9 mouse cellular contexts compared by ENCODE assay signal in genomic region chr19:44895245-44895644, GRCm38 (mm10). TPM values are rescaled to one million over a fixed set of nuclear protein-coding genes. Genes with fewer than 3 reads are reported as not detected.
DNase-seq lines count a peak whose midpoint lies in the region; ATAC-seq and TF ChIP-seq lines count a peak whose summit lies in the region.
"Had no signal": no experiment of that assay in that cellular context is flagged by ENCODE, and none has a peak within 500 bp of the region (broad histone marks: within the 10 kb centered on the region; RNA-seq: fewer than 3 reads in every experiment).

No protein-coding gene starts in this region.

- no peak; the same call in 1 of the 2 replicates for TF ChIP-seq POLR2A in small intestine, adult 2 months (IDR thresholded peaks at IDR 0.05; ENCODE audit: low read depth, low read length)

- TF ChIP-seq CTCF in small intestine, adult 2 months (IDR thresholded peaks at IDR 0.05; ENCODE audit: extremely low read depth, insufficient read length, insufficient replicate concordance, low read depth, low read length), result peak; percentile 89

- H3K36me3 ChIP-seq in heart, embryonic 11.5 days (ENCODE audit: control insufficient read depth, insufficient read depth, low read length), result no peaks in the 10 kb centered on the region
- no peaks in the 10 kb centered on the region for H3K36me3 ChIP-seq in embryonic facial prominence, embryonic 15.5 days
- no peaks in the 10 kb centered on the region for H3K36me3 ChIP-seq in small intestine, adult 2 months (ENCODE audit: control insufficient read depth, insufficient read depth, low read length)
- H3K36me3 ChIP-seq: liver, embryonic 15.5 days had no signal

- H3K9ac ChIP-seq in heart, embryonic 11.5 days (ENCODE audit: low read depth, low read length), result no peak overlapping the region
- no peak overlapping the region for H3K9ac ChIP-seq in embryonic facial prominence, embryonic 15.5 days
- H3K9ac ChIP-seq: liver, embryonic 15.5 days had no signal

- DNase-seq in heart, adult 11 months, result peak; percentile 95
- DNase-seq in adrenal gland, postnatal 25 days, result peak; percentile 62
- peak; percentile 81 to 85 for DNase-seq in heart, postnatal 10 days
- DNase-seq in layer of hippocampus, postnatal 10 days (ENCODE audit: low spot score in 2 of 2), result peak; percentile 72 to 81
- DNase-seq in lung, postnatal 4 days, result peak; percentile 66 to 76

- intact Hi-C loops in heart, postnatal 10 days (cut with DNase I), result loop anchor here (1.0 to 2.0 kb wide), 3 partner anchors 138 to 313 kb away; partner anchors contain the start of gene Pax2

- WGBS in heart, embryonic 11.5 days (ENCODE audit: insufficient replicate concordance), result 0% methylated on average over 4 of the region's 4 CpGs
- 1% methylated on average over 4 of the region's 4 CpGs for WGBS in embryonic facial prominence, embryonic 15.5 days
- 0% methylated on average over 4 of the region's 4 CpGs for WGBS in small intestine, adult 2 months

- no peak overlapping the region for H3K27ac ChIP-seq in heart, embryonic 11.5 days (ENCODE audit: low read depth, low read length)
- no peak overlapping the region for H3K27ac ChIP-seq in embryonic facial prominence, embryonic 15.5 days (replicated peaks)
- no peak overlapping the region for H3K27ac ChIP-seq in small intestine, adult 2 months (ENCODE audit: insufficient read depth, low read depth, low read length)
- H3K27ac ChIP-seq: liver, embryonic 15.5 days had no signal

- H3K4me3 ChIP-seq in heart, embryonic 11.5 days (ENCODE audit: low read depth, low read length), result no peak overlapping the region
- H3K4me3 ChIP-seq in embryonic facial prominence, embryonic 15.5 days (replicated peaks), result no peak overlapping the region
- no peak overlapping the region for H3K4me3 ChIP-seq in small intestine, adult 2 months (ENCODE audit: low read depth, low read length)
- H3K4me3 ChIP-seq: liver, embryonic 15.5 days had no signal

- H3K9me3 ChIP-seq in heart, embryonic 11.5 days (replicated peaks; ENCODE audit: control insufficient read depth, low read length), result no peaks in the 10 kb centered on the region
- H3K9me3 ChIP-seq in embryonic facial prominence, embryonic 15.5 days (replicated peaks), result no peaks in the 10 kb centered on the region
- H3K9me3 ChIP-seq: liver, embryonic 15.5 days had no signal

- no peak for ATAC-seq in heart, embryonic 11.5 days (replicated peaks; ENCODE audit: insufficient number of reproducible peaks, low FRiP score, low TSS enrichment)
- ATAC-seq in embryonic facial prominence, embryonic 15.5 days (ENCODE audit: insufficient number of reproducible peaks, low FRiP score, low TSS enrichment, low read depth), result peak; percentile 70; the same call in 1 of the 2 replicates

- peaks cover 23% of the 10 kb centered on the region for H3K27me3 ChIP-seq in heart, embryonic 11.5 days (ENCODE audit: control insufficient read depth, insufficient read depth, low read length)
- H3K27me3 ChIP-seq in embryonic facial prominence, embryonic 15.5 days, result peaks cover 42% of the 10 kb centered on the region
- H3K27me3 ChIP-seq in small intestine, adult 2 months (ENCODE audit: control insufficient read depth, insufficient read depth, low read length), result no peaks in the 10 kb centered on the region

- H3K4me1 ChIP-seq in heart, embryonic 11.5 days (ENCODE audit: control insufficient read depth, insufficient read depth, low read length), result peaks cover 26% of the 10 kb centered on the region
- peaks cover 17% of the 10 kb centered on the region for H3K4me1 ChIP-seq in embryonic facial prominence, embryonic 15.5 days
- peaks cover 14% of the 10 kb centered on the region for H3K4me1 ChIP-seq in small intestine, adult 2 months (ENCODE audit: control insufficient read depth, insufficient read depth, insufficient read length, low read length)

- H3K4me2 ChIP-seq in heart, embryonic 11.5 days, result no peak overlapping the region
- no peak overlapping the region for H3K4me2 ChIP-seq in embryonic facial prominence, embryonic 15.5 days (replicated peaks)
- H3K4me2 ChIP-seq: liver, embryonic 15.5 days had no signal

RNA-seq across cellular contexts. Expression of gene Slf2, which starts 35.7 kb away (rescaled TPM):
- 57.1 and 62.0 TPM in 2 replicates for polyA plus RNA-seq in heart, embryonic 11.5 days (2014; fragmentation: Nextera tagmentation; extraction: Ambion mirVana)
- 23.8 and 30.8 TPM in 2 replicates for total RNA-seq in adrenal gland, postnatal 25 days (2021)
- 27.1 and 32.3 TPM in 2 replicates for polyA plus RNA-seq in embryonic facial prominence, embryonic 15.5 days (2015; fragmentation: Nextera tagmentation; extraction: Ambion mirVana)
- total RNA-seq in heart, postnatal 10 days (2021), result 10 to 100 TPM; 27.5 to 37.0 TPM
- total RNA-seq in layer of hippocampus, postnatal 10 days (2021), result 10 to 100 TPM; 32.4 to 35.3 TPM
- 38.5 and 43.9 TPM in 2 replicates for polyA plus RNA-seq in small intestine, adult 2 months (2012; rRNA removed)
